Mouse (Mus musculus): ENCODE results near the gene Amotl1.

DNA sequence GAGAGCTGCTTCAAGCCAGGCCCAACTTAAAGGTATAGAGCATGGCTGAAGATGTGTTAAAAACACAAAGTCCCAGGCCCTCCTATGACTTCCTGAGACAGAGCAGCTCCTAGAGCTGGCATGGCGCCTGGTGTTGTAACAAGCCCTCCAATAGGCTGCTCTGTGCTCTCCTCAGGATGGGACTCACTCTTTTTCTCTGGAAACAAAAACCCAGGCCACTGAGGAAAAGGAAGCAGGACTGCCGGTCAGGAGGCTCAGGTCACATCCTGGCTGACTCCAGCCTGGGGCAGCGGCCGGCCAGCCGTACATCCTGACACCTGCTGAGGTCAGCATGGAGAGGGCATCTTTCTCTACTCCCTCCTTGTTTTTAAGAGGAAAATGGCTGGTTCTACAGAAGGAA, 36.3 kb downstream of the Amotl1 start:
- TF ChIP-seq FLI1 (IDR thresholded peaks at IDR 0.05; ENCODE audit: low read length) (no peak), GATA1 (IDR thresholded peaks at IDR 0.05; ENCODE audit: borderline replicate concordance, low read length) (no peak)
